Mouse (Mus musculus) cerebellum, adult 11-12 months (tissue): Measurements from ENCODE around the gene Birc7.

ENCODE experiments used
- DNase-seq: peaks from one replicate; pipeline ENCODE4 v3.0.0; 2022

Gene Birc7

GRCm38 (mm10) chr2:180981133-180981532 lies 52.3 kb downstream of the Birc7 start:
- no peak for DNase-seq
